In genomic region chr8:71487691-71488445, GRCm38 (mm10) we compare ENCODE assay signal across 8 mouse cellular contexts. TPM values are rescaled to one million over a fixed set of nuclear protein-coding genes. Genes with fewer than 3 reads are reported as not detected.
A peak's percentile ranks its signal among the peaks of the same experiment; 100 is the strongest.
DNase-seq lines count a peak whose midpoint lies in the region; ATAC-seq and TF ChIP-seq lines count a peak whose summit lies in the region.

Gene Gtpbp3, plus strand, starts transcription at chr8:71488103.

- peak within 1 kb of the TSS; percentile 53 for H3K27ac ChIP-seq in bone marrow macrophage, adult 2 months (ENCODE audit: insufficient read depth, low read depth, low read length)
- H3K27ac ChIP-seq in heart, embryonic 14.5 days (replicated peaks in 1 of 2; ENCODE audit: control insufficient read depth in 1 of 2, insufficient read depth in 1 of 2, low read depth in 2 of 2, low read length in 2 of 2): peak within 1 kb of the TSS; percentile 67 to 75
- peak within 1 kb of the TSS; percentile 41 for H3K27ac ChIP-seq in liver, embryonic 14.5 days
- H3K27ac ChIP-seq in stomach, embryonic 14.5 days (ENCODE audit: low read length): peak within 1 kb of the TSS; percentile 95

- no peak for TF ChIP-seq POLR2A in bone marrow macrophage, adult 2 months (IDR thresholded peaks at IDR 0.05; ENCODE audit: borderline replicate concordance, low read depth, low read length)

- peak; percentile 81 for DNase-seq in CD4-positive helper T cell, adult 2 months (ENCODE audit: low read depth, low spot score)
- DNase-seq in kidney, postnatal 14 days: peak; percentile 90
- DNase-seq in liver, embryonic 14.5 days (ENCODE audit: low read depth in 3 of 3, low spot score in 3 of 3): no peak
- peak; percentile 76 for DNase-seq in neural tube, embryonic 10.5 days (ENCODE audit: extremely low spot score, low spot score)

- peak; percentile 60 for ATAC-seq in erythroid progenitor cell, adult 5-6 weeks (replicated peaks; ENCODE audit: low FRiP score, poor library complexity, severe bottlenecking)
- ATAC-seq in heart, embryonic 14.5 days (ENCODE audit: insufficient number of reproducible peaks, insufficient read depth, low FRiP score, low read depth): 0 out of 2 replicates have a peak, but pooled peaks have one; percentile 8
- ATAC-seq in liver, embryonic 14.5 days (ENCODE audit: insufficient read depth): peak; percentile 21
- peak; percentile 33; the same call in 1 of the 2 replicates for ATAC-seq in stomach, embryonic 14.5 days (ENCODE audit: insufficient number of reproducible peaks, insufficient read depth, low FRiP score, low read depth)

- H3K36me3 ChIP-seq in heart, embryonic 14.5 days (ENCODE audit: control insufficient read depth, insufficient read depth, low read length): peaks cover 28% of the 10 kb centered on the region
- H3K36me3 ChIP-seq in liver, embryonic 14.5 days (replicated peaks; ENCODE audit: control insufficient read depth, insufficient read depth, low read depth): no peaks in the 10 kb centered on the region
- H3K36me3 ChIP-seq in stomach, embryonic 14.5 days (ENCODE audit: control insufficient read depth, insufficient read depth, low read length): peaks cover 22% of the 10 kb centered on the region; the same call in 1 of the 2 replicates

- H3K4me1 ChIP-seq in bone marrow macrophage, adult 2 months (ENCODE audit: control insufficient read depth, insufficient read depth, low read length): peaks cover 5% of the 10 kb centered on the region; the same call in 1 of the 2 replicates
- H3K4me1 ChIP-seq in heart, embryonic 14.5 days (ENCODE audit: control insufficient read depth in 2 of 2, insufficient read depth in 2 of 2, low read length in 2 of 2): peaks cover 5 to 14% of the 10 kb centered on the region in 2 experiments; a peak in 3 of 4 replicates
- H3K4me1 ChIP-seq in liver, embryonic 14.5 days (replicated peaks; ENCODE audit: control insufficient read depth in 2 of 2, insufficient read depth in 2 of 2, low read length in 1 of 2): peaks cover 4 to 7% of the 10 kb centered on the region in 2 experiments; a peak in 3 of 4 replicates
- peaks cover 18% of the 10 kb centered on the region for H3K4me1 ChIP-seq in stomach, embryonic 14.5 days (ENCODE audit: control insufficient read depth, insufficient read depth, low read length)

- peak within 1 kb of the TSS; percentile 85 for H3K9ac ChIP-seq in heart, embryonic 14.5 days (ENCODE audit: low read length)
- peak within 1 kb of the TSS; percentile 75 for H3K9ac ChIP-seq in liver, embryonic 14.5 days (replicated peaks)
- peak within 1 kb of the TSS; percentile 68 for H3K9ac ChIP-seq in stomach, embryonic 14.5 days (replicated peaks; ENCODE audit: low read depth, low read length)

- WGBS in heart, embryonic 14.5 days: 1% methylated on average over 33 of the region's 33 CpGs
- WGBS in liver, embryonic 14.5 days (ENCODE audit: insufficient replicate concordance): under 1% methylated on average over 33 of the region's 33 CpGs
- WGBS in stomach, embryonic 14.5 days: under 1% methylated on average over 33 of the region's 33 CpGs

- H3K27me3 ChIP-seq in heart, embryonic 14.5 days (ENCODE audit: control insufficient read depth, insufficient read depth, low read length): no peaks in the 10 kb centered on the region
- no peaks in the 10 kb centered on the region for H3K27me3 ChIP-seq in liver, embryonic 14.5 days (ENCODE audit: control insufficient read depth, insufficient read depth, low read length)
- H3K27me3 ChIP-seq in stomach, embryonic 14.5 days (ENCODE audit: control insufficient read depth, insufficient read depth, low read length): no peaks in the 10 kb centered on the region

- no peak for TF ChIP-seq EP300 in liver, embryonic 14.5 days (IDR thresholded peaks at IDR 0.05; ENCODE audit: low read depth)

- H3K4me2 ChIP-seq in heart, embryonic 14.5 days (ENCODE audit: low read length): peak within 1 kb of the TSS; percentile 99
- peak within 1 kb of the TSS; percentile 95 for H3K4me2 ChIP-seq in liver, embryonic 14.5 days (ENCODE audit: low read depth)
- H3K4me2 ChIP-seq in stomach, embryonic 14.5 days (replicated peaks; ENCODE audit: low read depth, low read length): peak within 1 kb of the TSS; percentile 99

- H3K9me3 ChIP-seq in heart, embryonic 14.5 days (ENCODE audit: control insufficient read depth, low read length): no peaks in the 10 kb centered on the region
- H3K9me3 ChIP-seq in liver, embryonic 14.5 days (ENCODE audit: control insufficient read depth, low read length): no peaks in the 10 kb centered on the region
- no peaks in the 10 kb centered on the region for H3K9me3 ChIP-seq in stomach, embryonic 14.5 days (ENCODE audit: control insufficient read depth, low read depth, low read length)

- peak within 1 kb of the TSS; percentile 89 for H3K4me3 ChIP-seq in bone marrow macrophage, adult 2 months (ENCODE audit: insufficient read depth, low read length)
- H3K4me3 ChIP-seq in heart, embryonic 14.5 days (ENCODE audit: control insufficient read depth in 1 of 2, insufficient read depth in 1 of 2, low read depth in 1 of 2, low read length in 2 of 2): peak within 1 kb of the TSS; percentile 78 to 85
- peak within 1 kb of the TSS; percentile 79 to 84 for H3K4me3 ChIP-seq in liver, embryonic 14.5 days (ENCODE audit: insufficient read depth in 1 of 2, low read depth in 2 of 2, low read length in 2 of 2)
- H3K4me3 ChIP-seq in stomach, embryonic 14.5 days (ENCODE audit: low read depth, low read length): peak within 1 kb of the TSS; percentile 62

- no peak for TF ChIP-seq CTCF in bone marrow macrophage, adult 2 months (IDR thresholded peaks at IDR 0.05; ENCODE audit: low read depth, low read length)
- no peak for TF ChIP-seq CTCF in liver, embryonic 14.5 days (IDR thresholded peaks at IDR 0.05; ENCODE audit: low read depth)

RNA-seq across cellular contexts. Expression of gene Gtpbp3, which starts in this region (rescaled TPM):
- polyA plus RNA-seq in bone marrow macrophage, adult 2 months (2012; ENCODE audit: insufficient read depth, insufficient read length, missing spikeins): 11.0 and 11.1 TPM in 2 replicates
- total RNA-seq in erythroid progenitor cell, adult 5-6 weeks (2015; ENCODE audit: low replicate concordance): 2.1 and 4.0 TPM in 2 replicates
- 0.83 and 4.0 TPM in 2 replicates for total RNA-seq in erythroid progenitor cell, adult 5-6 weeks (2017; ENCODE audit: low replicate concordance)
- 3.3 and 4.4 TPM in 2 replicates for polyA plus RNA-seq in heart, embryonic 14.5 days (2014; fragmentation: Nextera tagmentation; extraction: Ambion mirVana)
- polyA plus RNA-seq in liver, embryonic 14.5 days (2012; rRNA removed): 9.2 and 10.0 TPM in 2 replicates
- polyA plus RNA-seq in liver, embryonic 14.5 days (2014; fragmentation: Nextera tagmentation; extraction: Ambion mirVana): 1.3 and 1.8 TPM in 2 replicates
- 7.1 and 7.2 TPM in 2 replicates for polyA plus RNA-seq in stomach, embryonic 14.5 days (2014; fragmentation: Nextera tagmentation; extraction: Ambion mirVana)

Comparison
In these comparisons a context has a peak if more than half of its experiments do, and no peak if none do; other contexts are left out.
1. DNase-seq: peak in CD4-positive helper T cell, adult 2 months (single experiment), kidney, postnatal 14 days (single experiment) and neural tube, embryonic 10.5 days (single experiment); none in liver, embryonic 14.5 days (0 of 3).
2. H3K27ac ChIP-seq: peak in every context shown above with its lines; median percentile 95 in stomach, embryonic 14.5 days; 71 in heart, embryonic 14.5 days; 53 in bone marrow macrophage, adult 2 months; 41 in liver, embryonic 14.5 days.
3. ATAC-seq: peak in every context shown above with its lines; median percentile 60 in erythroid progenitor cell, adult 5-6 weeks; 33 in stomach, embryonic 14.5 days; 21 in liver, embryonic 14.5 days; 8 in heart, embryonic 14.5 days.
4. Peak in every context shown above with its lines, with median percentiles within 50 percentile points of each other: H3K4me3 ChIP-seq, H3K4me2 ChIP-seq and H3K9ac ChIP-seq.